Mouse (Mus musculus) skeletal muscle tissue, postnatal 0 days (tissue): ENCODE results near the gene Ano1. TPM values are rescaled to one million over a fixed set of nuclear protein-coding genes. Genes with fewer than 3 reads are reported as not detected.

Experiments
- polyA plus RNA-seq: library from polyadenylated mRNA; unstranded; fragments of >200 nt; fragmentation: Nextera tagmentation; extraction: Ambion mirVana; gene quantifications from 2 replicates; pipeline ENCODE4 v1.2.1, GENCODE M21; 2015

Gene Ano1
- polyA plus RNA-seq: 4.0 and 4.4 TPM in 2 replicates

GRCm38 (mm10) chr7:144751833-144752232 is at the start of gene Ano1:
Gene Ano1 (minus strand): TSS chr7:144751974.

GRCm38 (mm10) chr7:144582284-144582980 is 169.3 kb downstream of the Ano1 start, which contains the start of gene Fadd:
Gene Fadd (minus strand): TSS chr7:144582463.

GRCm38 (mm10) chr7:144553237-144554122 is 198.3 kb downstream of the Ano1 start, which contains the start of gene Ppfia1:
Gene Ppfia1 (minus strand): TSS chr7:144553729.

Other genes with a start within 250 kb of the Ano1 start
- 12.7 and 14.0 TPM in 2 replicates for gene Ppfia1, start 198.2 kb downstream of the Ano1 start, polyA plus RNA-seq
- 4.9 and 7.3 TPM in 2 replicates for gene Fadd, start 169.5 kb downstream of the Ano1 start, polyA plus RNA-seq
- gene Fgf3, start 86.1 kb upstream of the Ano1 start, polyA plus RNA-seq: not detected in 2 replicates
- gene Fgf4, start 95.4 kb upstream of the Ano1 start, polyA plus RNA-seq: 0.04 and 0.09 TPM in 2 replicates
- gene Fgf15, start 144.6 kb upstream of the Ano1 start, polyA plus RNA-seq: not detected in 2 replicates
- gene LTO1, start 163.1 kb upstream of the Ano1 start, polyA plus RNA-seq: 10.7 and 11.8 TPM in 2 replicates
- gene Ccnd1, start 188.0 kb upstream of the Ano1 start, polyA plus RNA-seq: 37.4 and 53.7 TPM in 2 replicates